Mouse (Mus musculus) embryonic fibroblast, embryonic 13.5 days (primary cell): ENCODE measurements at regions not wholly inside any gene's neighbourhood (a gene's known extent, or its start where the extent isn't known, plus 50 kb on each side); places are given as distances from the start of the nearest gene placed in this dataset.

ENCODE experiments used
- CTCF ChIP-seq: IDR thresholded peaks from 2 replicates; pipeline ENCODE4 v1.5.1; 2011; ENCODE audit warnings: mild to moderate bottlenecking, control low read depth, low read length, moderate library complexity, borderline replicate concordance; ENCODE audit not compliant: insufficient read depth
- POLR2A ChIP-seq: IDR thresholded peaks from 2 replicates; pipeline ENCODE4 v1.6.1; 2011; ENCODE audit warnings: low read depth, mild to moderate bottlenecking, control low read depth, low read length, moderate library complexity

DNA sequence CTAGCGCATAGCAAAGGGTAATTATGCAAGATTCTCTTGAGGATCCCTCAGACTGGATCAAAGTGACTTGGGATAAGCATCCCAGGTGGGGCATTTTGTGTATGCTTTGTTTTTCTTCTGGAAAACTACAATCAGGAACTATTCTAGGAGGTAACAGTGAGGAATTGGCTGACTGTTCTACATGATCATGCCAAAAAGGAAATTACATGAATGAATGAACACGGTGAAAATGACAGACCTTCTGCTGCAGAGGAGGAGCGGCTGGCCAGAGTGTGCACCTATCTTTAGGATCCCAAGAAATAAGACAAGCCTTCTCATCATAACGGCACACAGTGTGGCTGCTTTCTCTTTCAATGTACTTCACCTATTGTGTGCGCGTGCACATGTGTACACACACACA, 317.5 kb upstream of the Sash1 start:
- no peak for TF ChIP-seq CTCF
- TF ChIP-seq POLR2A: no peak
